Mouse (Mus musculus): ENCODE data around the gene Slc29a4.
A peak's percentile ranks its signal among the peaks of the same experiment; 100 is the strongest.

Gene Slc29a4

DNA sequence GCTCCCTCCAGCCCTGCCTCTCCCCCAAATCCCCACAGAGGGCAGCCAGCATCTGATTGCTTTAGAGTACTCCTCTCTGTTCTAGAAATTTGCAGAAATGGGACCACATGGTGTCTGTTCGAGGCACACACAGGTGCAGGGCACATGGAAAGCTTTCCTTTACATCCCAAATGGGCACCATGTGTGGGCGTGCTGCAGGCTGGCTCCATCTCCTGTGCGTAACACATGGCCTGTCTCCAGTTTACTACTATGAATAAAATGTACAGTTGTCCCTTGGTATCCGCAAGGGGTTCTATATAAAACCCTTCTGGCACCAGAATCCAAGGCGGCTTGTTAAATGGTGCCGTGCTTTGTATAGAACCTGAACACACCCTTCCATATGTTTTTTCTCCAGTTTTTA is 4.6 kb downstream of the Slc29a4 start:
- no peak for DNase-seq

DNA sequence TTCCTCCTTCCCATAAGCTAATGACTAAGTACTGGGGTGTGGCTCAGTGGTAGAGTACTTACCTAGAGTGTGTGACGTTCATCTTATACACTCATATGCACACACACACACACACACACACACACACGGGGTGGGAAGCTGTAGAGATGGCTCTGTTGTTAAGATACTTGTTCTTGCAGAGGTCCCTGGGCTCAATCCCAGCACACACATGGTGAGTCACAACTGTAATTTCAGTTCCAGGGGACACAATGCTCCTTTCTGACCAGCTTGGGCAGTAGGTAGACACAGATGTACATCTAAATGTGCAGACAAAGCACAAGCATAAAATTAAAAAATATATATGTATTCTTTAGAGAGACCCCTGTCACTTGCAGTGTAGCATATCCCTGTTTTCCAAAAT is 5.4 kb downstream of the Slc29a4 start:
- DNase-seq, result no peak

DNA sequence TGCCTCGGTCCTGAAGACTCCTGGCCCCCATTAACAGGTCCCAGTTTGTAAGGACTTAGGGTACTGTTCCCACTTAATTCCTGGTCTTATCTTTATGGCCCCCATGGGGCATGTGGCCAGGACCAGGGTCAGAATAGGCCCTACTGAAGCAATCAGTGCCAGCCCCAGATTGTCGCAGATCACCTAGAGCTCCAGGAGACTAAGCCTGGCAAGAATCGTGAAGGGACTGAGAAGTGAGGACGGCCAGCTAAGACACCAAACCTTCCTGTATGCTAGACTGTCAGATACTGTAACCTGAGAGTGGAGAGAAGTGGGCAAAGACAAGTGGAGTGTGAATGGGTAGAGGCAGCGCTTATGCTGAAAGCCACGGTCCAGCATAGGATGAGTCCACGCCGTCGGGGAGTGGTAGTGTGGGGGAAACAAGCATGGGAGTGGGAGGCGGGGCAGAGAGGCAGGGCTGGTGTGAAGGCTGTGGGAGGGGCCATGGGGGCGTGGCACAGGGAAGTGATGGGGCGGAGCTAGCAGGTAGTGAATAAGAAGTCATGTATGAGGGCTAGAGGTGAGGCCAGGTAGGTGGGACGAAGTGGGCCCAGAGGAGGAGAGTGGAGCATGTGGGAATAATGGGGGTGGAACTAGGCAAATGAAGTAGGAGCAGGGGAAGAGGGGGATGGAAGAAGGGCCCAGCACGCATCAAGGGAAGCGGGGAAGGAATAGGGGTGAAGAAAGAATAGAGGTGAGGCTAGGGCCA is 8.7 kb downstream of the Slc29a4 start:
- DNase-seq, result peak; percentile 33

DNA sequence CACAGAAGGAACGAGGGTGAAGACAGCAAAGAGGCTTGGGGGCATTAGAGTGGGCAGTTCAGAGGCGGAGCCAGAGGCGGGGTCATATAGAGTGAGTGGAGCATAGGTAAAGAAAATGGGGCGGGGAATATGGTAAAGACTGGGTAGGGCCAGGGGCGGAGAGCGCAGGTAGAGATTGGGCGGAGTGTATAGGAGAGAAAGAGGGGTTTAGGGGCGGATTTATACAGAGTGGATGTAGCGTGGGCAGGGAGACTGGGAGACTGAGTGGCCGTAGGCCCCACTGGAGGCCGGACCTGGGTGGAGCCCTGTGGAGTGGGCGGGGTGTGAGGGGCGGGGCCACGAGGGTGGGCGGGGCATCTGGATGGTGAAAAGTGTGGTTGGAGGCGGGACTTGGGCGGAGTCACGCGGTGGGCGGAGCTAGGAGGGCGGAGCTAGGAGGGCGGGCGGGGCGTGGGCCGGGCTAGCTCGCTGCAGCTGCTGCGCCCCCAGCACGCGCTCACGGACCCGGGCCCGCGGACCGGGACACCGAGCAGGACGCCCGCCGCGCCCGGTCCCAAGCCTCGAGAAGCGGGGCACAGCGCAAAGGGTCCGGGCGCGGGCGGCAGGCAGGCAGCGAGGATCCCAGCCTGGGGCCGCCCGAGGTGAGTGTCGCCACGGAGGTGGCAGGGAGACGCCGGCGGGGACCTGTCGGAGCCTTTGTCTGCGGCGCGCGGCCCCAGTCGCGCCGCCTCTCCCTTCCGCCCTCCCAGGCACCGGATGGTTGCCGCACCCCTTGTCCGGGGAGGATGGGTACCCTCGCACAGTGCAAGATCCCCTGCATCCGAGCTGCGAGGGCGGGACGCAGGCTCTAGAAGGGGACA is 9.6 kb downstream of the Slc29a4 start:
- no peak for DNase-seq

DNA sequence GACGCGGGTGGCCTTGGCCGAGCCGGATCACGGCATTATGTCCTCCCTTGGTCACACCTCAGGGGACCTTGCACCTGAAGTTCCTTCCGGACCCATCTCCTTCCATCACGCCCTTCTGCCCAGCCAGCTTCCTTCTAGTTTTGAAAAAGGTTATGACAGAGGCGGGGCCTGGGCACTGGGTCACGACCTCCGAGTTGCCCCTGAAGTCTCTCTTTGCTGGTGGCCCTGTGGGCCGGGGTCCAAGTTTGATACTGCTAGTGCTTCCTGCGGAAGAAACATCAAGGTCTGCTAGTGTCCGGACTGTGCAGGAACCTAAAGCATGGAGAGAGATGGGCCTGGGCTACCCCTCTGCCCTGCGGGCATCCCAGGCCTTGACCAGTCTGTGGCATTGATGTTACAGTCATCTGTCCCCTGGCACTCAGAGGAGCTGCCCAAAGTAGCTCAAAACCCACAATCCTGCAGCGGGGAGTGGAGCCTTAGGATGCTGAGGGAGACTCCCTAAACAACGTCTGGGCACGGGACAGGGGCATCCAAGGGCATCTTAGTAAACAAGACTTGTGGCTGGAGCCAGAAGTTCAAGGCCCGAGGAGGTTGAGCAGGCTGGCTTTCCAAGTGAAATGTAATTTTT is 10.3 kb downstream of the Slc29a4 start:
- DNase-seq, result no peak

DNA sequence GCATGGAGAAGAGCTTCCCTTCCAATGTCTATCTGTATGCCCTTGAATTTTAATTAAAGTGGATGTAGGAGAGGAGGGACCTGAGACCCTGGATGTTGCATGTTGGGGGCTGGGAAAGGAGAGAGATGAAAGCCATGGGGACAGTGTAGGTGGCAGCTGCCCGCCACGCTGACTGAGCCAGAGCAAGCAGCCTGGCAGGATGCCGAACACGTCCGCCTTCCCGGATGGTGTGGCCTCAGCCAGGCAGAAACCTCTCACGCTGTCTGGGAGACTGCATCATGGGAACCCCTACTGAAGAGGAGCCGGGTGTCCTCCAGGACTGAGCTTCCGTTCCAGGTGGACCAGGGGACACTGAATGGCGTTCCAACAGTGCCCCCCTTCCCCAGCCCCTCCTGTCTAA is 11.3 kb downstream of the Slc29a4 start:
- no peak for DNase-seq

DNA sequence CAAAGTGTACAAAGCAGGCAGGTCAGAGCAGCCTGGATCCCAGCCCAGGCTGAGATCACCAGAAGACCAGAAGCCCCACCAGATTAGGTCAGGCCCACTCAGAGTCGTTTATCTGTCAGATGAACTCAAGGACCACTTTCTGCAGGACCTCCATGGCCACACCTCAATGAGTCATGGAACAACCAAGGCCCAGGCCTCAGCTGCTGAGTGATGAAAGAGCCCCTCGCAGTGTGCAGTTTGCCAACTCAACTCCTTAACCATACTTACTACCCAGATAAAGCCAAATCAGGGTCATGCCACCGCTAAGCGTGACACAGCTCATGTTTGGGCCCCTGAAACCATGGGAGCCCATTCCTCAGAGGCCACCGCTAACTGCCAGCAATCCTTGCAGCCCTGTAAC is 15.4 kb downstream of the Slc29a4 start:
- no peak for DNase-seq

DNA sequence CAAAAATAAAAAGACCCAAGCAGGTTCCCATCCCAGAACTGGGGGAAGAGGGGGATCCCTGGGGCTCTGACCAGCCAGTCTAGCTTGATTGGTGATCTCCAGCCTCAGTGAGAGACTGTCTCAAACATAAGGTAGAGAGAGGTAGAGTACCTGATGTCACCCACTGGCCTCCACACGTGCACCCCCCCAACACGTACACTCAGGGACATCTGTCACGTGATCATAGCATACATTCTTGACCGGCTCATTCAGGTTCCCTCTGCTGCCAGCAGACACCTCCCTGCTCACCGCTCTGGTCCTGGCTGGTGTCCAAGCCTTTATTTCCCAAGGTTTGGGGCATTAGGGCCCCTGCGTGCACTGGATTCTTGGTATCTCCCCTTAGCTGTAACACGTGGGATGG is 17.1 kb downstream of the Slc29a4 start:
- no peak for DNase-seq

DNA sequence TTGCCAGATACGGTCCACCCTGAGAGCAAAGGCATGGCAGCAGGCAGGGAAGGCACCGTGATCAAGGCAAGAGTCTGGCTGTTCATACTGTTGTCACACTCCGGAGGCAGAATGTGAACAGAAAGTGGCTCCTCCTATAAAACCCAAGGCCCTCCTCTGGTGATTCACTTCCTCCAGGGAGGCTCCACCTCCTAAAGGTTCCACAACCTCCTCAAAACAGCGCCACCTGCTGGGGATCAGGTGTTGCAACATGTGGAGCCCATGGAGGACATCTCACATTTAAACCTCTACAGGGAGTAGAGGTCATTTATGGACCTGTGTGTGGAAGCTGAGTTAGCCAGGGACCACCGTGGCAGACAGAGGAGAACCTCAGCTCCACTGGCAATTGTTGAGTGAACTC is 20.1 kb downstream of the Slc29a4 start:
- no peak for DNase-seq

DNA sequence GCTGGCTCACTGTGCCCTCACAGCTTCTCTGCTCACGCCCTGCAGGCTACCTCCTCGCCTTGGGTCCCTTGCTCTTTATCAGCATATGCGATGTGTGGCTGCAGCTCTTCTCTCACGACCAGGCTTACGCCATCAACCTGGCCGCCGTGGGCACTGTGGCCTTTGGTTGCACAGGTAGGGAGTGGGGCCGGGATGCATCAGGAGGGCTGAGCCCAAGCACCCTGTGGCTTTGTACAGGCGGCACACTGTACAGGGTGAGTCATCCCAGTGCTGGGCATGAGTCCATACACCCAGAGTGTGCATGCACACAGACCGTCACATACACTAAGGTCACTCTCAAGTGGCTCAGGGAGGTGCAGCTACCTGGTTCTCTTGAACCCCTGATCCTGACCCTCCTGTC is 21.7 kb downstream of the Slc29a4 start:
- DNase-seq, result no peak

DNA sequence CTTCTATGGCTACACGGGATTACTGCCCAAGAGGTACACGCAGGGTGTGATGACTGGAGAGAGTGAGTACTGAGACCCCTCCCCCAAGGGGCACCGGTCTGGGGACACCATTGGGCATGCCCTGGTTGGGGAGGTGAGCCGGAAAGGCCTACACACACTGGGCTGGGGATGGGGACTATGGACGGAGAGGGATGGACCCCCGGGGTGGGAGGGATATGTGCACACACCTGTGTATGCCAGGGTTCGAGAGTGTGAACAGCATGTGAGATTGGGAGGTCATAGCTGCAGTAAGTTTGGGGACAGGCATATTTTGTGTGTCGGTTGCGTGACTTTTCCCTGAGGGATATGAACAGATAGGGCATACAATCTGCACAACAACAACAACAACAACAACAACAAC is 22.7 kb downstream of the Slc29a4 start:
- no peak for DNase-seq

DNA sequence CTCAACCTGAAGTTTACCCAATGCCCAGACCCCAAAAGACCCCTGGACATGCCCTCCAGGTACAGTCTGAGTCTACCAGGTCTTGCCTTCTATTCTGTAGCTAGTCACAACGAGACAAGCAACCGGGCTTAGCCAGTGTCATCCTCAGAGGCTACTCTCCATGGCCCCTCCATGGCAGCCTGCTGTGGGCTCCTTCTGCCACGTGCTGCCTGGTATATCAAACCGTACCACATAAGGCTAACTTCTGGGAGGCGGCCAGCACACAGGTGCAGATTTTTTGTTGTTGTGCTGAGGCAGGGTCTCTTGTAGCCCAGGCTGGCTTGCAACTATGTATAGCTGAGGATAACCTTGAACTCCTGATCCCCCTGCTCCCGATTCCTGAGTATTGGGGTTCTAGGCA is 23.7 kb downstream of the Slc29a4 start:
- no peak for DNase-seq

DNA sequence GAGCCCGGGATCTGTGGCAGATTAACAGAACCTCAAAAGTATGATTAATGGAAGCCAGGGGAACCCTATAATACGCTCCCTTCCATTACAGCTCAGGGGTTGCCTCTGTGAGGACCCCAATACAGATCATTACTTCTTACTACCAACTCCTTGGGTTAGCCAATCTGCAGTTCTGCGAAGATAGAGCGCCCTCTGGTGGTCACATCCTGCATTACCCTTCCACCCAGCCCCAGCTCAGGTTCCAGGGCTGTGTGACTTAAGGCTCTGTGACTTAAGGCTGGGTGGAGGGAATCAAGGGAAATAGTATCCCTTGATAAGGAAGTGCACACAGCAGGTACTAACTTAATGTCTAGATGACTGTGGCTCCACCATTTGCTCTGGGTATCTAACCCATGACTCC is 25.7 kb downstream of the Slc29a4 start:
- DNase-seq, result peak; percentile 44

DNA sequence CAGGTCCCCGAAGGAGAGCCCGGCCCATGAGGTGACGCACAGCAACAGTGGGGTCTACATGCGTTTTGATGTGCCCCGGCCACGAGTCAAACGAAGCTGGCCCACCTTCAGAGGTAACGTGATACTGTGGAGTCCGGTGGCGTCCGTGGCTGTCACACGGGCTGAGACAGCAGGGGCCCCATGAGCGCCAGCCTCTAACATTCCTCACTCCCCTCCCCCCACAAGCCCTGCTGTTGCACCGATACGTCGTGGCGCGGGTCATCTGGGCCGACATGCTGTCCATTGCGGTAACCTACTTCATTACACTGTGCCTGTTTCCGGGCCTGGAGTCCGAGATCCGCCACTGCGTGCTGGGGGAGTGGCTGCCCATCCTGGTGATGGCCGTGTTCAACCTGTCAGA is 26.2 kb downstream of the Slc29a4 start:
- DNase-seq, result no peak

DNA sequence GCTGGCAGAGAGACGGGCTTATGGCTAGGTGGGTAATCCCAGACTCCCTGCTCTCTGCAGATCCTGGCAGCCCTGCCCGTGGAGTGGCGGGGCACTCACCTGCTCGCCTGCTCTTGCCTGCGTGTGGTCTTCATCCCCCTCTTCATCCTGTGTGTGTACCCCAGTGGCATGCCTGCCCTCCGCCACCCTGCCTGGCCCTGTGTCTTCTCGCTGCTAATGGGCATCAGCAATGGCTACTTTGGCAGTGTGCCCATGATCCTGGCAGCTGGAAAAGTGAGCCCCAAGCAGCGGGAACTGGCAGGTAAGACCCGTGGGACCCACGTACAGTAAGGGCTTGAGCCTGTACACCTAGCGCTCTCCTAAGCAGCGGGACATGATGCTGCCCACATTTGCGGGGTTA is 27.6 kb downstream of the Slc29a4 start:
- DNase-seq, result no peak

DNA sequence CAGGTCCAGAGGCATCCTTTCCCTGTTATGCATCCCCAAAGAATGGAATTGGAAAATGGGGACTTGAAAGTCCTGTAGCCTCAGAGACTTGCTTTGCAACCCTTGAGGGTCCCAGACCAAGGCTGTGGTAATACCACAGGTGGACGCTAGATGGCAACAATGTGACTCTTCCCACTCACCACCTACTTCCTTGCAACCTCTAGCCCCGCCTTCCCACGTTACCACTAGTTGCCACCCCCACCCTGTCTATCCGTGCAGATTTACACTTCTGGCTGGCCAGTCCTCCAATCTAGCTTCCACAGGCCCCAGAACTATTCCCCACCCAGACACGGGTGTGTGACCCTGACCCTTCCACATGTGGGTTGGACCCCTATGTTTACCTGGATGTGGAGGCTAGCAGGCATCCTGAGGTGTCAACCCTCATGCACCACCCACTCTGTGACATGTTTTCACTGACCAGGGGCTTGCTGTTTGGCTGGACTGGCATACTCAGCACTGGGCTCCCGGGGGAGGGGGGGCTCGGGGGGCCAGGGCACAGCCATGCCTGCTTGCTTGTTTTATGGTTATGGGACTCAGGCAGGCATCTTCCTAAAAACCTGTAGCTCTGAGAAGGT is 31.3 kb downstream of the Slc29a4 start:
- peak; percentile 48 for DNase-seq

DNA sequence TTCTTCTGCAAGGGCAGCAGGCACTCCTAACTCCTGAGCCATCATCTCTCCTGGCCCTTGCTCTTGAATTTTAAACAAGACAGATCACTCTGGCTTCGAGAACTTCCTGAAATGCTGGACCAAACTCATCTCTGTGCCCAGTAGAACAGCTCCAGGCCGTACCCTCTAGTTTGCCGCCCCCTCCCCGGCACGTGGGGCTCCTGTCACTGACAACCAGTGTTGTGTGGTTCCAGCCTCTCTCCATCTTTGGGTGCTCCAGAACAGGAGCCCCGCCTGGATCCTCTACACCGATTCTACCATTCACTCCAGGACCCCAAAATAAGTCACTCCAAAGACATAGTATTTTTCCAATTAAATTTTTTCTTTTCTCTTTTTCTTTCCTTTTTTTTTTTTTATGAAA is 32.0 kb downstream of the Slc29a4 start:
- DNase-seq, result no peak

DNA sequence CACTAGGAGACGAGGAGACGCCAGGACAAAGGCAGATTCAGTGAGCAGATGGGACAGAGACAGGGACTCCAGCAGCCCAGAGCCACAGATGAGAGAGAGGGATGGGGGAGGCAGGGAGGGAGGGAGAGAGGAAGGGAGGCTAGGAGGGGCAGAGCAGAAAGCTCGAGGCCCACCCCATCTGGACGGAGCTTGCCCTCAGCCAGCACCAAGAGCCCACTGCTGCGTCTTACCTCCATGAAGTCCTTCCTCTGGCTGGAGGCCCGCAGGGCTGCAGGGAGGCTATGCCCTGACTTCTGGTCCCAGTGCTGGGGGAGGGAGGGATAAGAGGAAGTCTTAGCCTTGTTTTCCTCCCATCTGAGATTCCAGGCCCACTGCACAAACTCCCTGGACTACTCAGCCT is 34.4 kb downstream of the Slc29a4 start:
- no peak for DNase-seq

DNA sequence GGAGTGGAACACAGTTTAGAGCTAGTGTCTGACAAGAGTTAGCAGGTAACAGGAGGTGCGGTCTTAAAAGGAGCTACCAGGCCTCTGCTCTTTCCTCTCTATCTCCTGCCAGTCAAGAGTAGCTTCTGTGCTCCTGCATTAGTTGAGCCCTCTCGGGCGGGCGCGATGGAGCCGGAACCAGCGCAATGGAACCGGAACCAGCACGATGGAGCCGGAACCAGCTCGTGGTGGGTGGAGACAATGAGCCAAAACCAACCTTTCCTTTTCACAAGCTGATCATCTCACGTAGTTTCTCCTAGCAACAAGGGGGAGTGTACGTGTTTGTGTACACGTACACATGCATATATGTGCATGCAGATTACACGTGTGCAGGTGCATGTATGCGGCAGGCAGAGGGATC is 36.0 kb downstream of the Slc29a4 start:
- DNase-seq, result no peak

DNA sequence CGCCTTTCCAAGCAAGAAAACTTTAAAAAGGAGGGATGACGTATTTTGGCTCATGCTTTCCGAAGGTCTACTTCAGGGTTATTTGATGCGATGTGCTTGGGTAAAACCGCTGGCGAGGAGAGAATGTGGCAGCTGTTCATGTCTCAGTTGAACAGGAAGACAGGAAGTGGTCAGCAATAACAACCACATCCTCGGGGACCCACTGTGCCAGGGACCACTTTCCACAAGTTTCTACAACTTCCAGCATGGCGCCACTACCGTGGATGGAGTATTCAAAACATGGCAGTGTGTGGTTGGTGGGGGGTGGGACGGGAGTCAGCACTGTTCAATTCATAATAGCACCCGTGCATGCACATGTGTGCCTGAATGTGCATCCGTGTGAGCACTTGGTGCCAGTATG is 38.0 kb downstream of the Slc29a4 start:
- DNase-seq, result no peak

DNA sequence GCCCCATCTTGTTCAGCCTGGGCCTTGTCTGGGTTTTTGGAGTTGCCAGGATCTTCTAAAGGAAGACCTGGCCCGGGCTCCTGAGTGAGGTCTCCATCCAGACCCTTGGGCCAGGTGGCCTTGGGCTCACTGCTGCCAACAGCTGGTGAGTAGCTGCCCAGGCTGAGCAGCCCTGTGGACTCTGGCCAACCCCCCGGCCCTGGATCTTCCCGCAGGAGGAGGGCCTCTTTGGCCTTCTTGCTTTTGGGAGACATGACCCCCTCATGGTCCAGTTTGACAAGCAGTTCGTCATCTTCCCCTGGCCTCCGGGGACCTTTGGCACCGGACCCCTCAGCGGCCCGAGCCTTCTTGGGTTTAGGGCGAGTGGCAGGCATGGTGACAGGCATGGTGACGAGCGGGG is 39.6 kb downstream of the Slc29a4 start:
- DNase-seq, result no peak

DNA sequence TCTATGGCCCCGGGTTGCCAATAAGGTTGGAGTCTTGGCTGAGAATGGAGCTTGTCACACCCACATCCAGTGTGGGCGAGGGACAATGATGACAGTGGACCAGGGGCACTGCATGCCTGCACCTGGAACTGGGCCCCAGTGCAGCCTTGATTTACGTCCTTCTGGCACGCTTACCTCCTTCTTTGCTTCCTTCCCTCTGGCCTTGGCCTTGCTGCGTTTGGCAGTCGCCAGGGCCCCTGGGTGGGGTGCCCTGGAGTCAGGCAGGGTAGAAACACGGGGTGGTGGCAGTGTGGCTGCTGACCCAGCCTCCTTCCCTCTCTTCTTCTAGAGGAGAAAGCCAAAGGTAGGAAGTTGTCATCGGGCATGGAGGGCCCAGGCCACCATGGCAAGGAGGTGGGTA is 47.6 kb downstream of the Slc29a4 start:
- DNase-seq, result no peak

DNA sequence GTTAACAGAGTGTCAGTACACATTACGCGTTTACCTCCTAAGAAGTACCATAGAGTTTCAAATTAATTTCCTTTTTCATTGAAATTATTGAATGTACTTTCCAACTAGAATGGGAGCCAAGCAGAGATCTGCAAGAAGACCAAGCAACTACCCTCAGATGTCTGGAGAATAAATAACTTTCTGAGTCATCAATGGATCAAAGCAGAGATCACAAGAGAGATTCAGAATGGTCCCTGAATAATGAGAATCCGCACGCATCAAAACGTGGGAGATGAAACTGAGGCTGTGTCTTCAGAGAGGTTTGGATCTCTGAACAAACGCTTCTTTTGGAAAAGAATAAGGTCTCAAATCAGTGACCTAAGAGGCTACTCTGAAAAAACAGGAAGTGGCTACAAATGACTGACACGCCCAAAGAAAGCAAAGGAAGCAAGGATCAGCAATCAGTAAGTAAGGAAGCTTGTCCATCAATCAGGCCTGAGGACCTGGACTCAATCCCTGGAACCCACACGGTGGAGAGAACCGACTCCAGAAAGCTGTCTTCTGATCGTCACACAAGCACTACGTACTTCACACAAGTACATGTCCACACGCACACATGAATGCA is 54.8 kb downstream of the Slc29a4 start:
- DNase-seq, result no peak
